Mouse (Mus musculus): ENCODE measurements at regions not wholly inside any gene's neighbourhood (a gene's known extent, or its start where the extent isn't known, plus 50 kb on each side); places are given as distances from the start of the nearest gene placed in this dataset.

GRCm38 (mm10) chr1:73214305-73214946 is 198.7 kb upstream of the Tnp1 start:
- no peak for TF ChIP-seq CTCF (IDR thresholded peaks at IDR 0.05; ENCODE audit: low read depth, low read length)
- no peak for TF ChIP-seq POLR2A (IDR thresholded peaks at IDR 0.05; ENCODE audit: extremely low read depth, insufficient read depth, low read length)

Measured in liver, adult 2 months (tissue).